14 mouse cellular contexts compared by ENCODE assay signal in the genomic region with DNA sequence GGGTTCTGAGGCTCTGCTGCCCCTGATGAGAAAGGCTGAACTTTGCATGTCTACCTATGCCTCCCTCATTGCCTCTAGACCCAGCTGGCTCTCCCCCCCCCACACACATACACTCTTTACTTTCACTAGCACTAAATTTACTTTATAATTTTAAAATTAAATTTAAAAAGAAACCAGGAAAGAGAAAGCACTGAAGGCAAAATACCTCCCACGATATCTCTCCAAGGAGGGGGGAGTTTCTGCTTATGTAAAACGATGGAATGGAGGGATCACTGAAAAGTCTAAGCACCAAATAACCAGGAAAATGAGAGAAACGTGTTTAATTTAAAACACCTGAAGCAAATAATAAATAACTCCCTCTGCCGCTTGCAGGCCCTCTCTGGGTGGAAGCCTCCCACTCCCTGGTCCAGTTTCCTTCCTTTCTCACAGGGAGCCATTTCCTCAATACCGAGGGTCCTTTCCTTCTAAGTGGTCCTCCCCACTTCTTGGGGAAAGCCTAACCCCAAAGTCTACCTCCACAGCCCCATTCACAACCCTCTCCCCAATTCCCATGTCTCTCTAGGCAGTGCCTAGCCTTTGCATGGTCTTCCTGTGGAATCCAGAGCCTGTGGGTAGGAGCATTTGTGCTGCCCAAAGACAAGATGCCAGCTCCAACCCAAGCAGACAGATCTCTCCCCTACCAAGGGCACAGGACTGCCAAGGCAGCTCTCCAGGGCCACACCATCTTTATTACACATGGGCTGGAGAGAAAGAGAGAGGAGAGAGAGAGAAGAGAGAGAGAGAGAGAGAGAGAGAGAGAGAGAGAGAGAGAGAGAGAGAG. TPM values are rescaled to one million over a fixed set of nuclear protein-coding genes. Genes with fewer than 3 reads are reported as not detected.
A peak's percentile ranks its signal among the peaks of the same experiment; 100 is the strongest.
DNase-seq lines count a peak whose midpoint lies in the region; ATAC-seq and TF ChIP-seq lines count a peak whose summit lies in the region.
"Had no signal": no experiment of that assay in that cellular context is flagged by ENCODE, and none has a peak within 500 bp of the region (broad histone marks: within the 10 kb centered on the region; RNA-seq: fewer than 3 reads in every experiment).

No protein-coding gene starts in this region.

- H3K4me1 ChIP-seq in heart, embryonic 16.5 days (ENCODE audit: control insufficient read depth, insufficient read depth, low read length) = peaks cover 35% of the 10 kb centered on the region
- peaks cover 36% of the 10 kb centered on the region for H3K4me1 ChIP-seq in embryonic fibroblast, embryonic 13.5 days (ENCODE audit: control insufficient read depth, insufficient read depth, low read length)
- peaks cover 98% of the 10 kb centered on the region for H3K4me1 ChIP-seq in limb, embryonic 15.5 days
- H3K4me1 ChIP-seq: liver, embryonic 12.5 days had no signal

- no peak overlapping the region for H3K4me3 ChIP-seq in heart, embryonic 16.5 days (ENCODE audit: low read length)
- no peak overlapping the region for H3K4me3 ChIP-seq in embryonic fibroblast, embryonic 13.5 days (ENCODE audit: insufficient read depth, low read length)
- no peak overlapping the region for H3K4me3 ChIP-seq in limb, embryonic 15.5 days
- H3K4me3 ChIP-seq: liver, embryonic 12.5 days; stomach, embryonic 15.5 days had no signal

- H3K36me3 ChIP-seq in heart, embryonic 16.5 days (ENCODE audit: control insufficient read depth, insufficient read depth) = no peaks in the 10 kb centered on the region
- H3K36me3 ChIP-seq in limb, embryonic 15.5 days = no peaks in the 10 kb centered on the region
- H3K36me3 ChIP-seq: liver, embryonic 12.5 days; stomach, embryonic 15.5 days had no signal

- no peak overlapping the region for H3K4me2 ChIP-seq in heart, embryonic 16.5 days (ENCODE audit: low read depth, low read length)
- H3K4me2 ChIP-seq in limb, embryonic 15.5 days = peak overlapping the region; percentile 14; the same call in 1 of the 2 replicates
- H3K4me2 ChIP-seq: liver, embryonic 12.5 days; stomach, embryonic 15.5 days had no signal

- no peak for DNase-seq in heart, postnatal 4 days
- DNase-seq in brain, embryonic 14.5 days (ENCODE audit: low read depth) = peak; percentile 42
- DNase-seq in layer of hippocampus, postnatal 36 days = no peak
- DNase-seq: heart, postnatal 14 days; kidney, adult 8-10 months; lung, postnatal 10 days; midbrain, embryonic 14.5 days had no signal

- no peak for TF ChIP-seq POLR2A in brain, embryonic 14.5 days (IDR thresholded peaks at IDR 0.05; ENCODE audit: borderline replicate concordance, extremely low read depth, insufficient read depth, insufficient read length, poor library complexity, severe bottlenecking)
- TF ChIP-seq POLR2A in embryonic fibroblast, embryonic 13.5 days (IDR thresholded peaks at IDR 0.05; ENCODE audit: low read depth, low read length) = no peak

- WGBS in heart, embryonic 16.5 days = 51% methylated on average over 5 of the region's 5 CpGs
- 25% methylated on average over 5 of the region's 5 CpGs for WGBS in limb, embryonic 15.5 days

- peaks cover 77% of the 10 kb centered on the region for H3K27me3 ChIP-seq in heart, embryonic 16.5 days (ENCODE audit: control insufficient read depth, insufficient read depth, low read length)
- peaks cover 18% of the 10 kb centered on the region; the same call in 1 of the 2 replicates for H3K27me3 ChIP-seq in limb, embryonic 15.5 days

- ATAC-seq in heart, embryonic 16.5 days (replicated peaks; ENCODE audit: extremely low read depth, insufficient read depth, low FRiP score) = no peak
- ATAC-seq in limb, embryonic 15.5 days (ENCODE audit: insufficient number of reproducible peaks, low FRiP score, low TSS enrichment, low read depth) = no peak
- ATAC-seq in CD4-positive, CD25-positive, alpha-beta regulatory T cell, adult 4 months = no peak
- ATAC-seq: liver, embryonic 12.5 days had no signal

- H3K27ac ChIP-seq in heart, embryonic 16.5 days (ENCODE audit: low read length) = no peak overlapping the region
- H3K27ac ChIP-seq in embryonic fibroblast, embryonic 13.5 days (ENCODE audit: insufficient read depth, low read length) = peak overlapping the region; percentile 60
- H3K27ac ChIP-seq in limb, embryonic 15.5 days = peak overlapping the region; percentile 83
- H3K27ac ChIP-seq: liver, embryonic 12.5 days; stomach, embryonic 15.5 days had no signal

- H3K9me3 ChIP-seq in heart, embryonic 16.5 days (replicated peaks; ENCODE audit: control insufficient read depth, low read length) = no peaks in the 10 kb centered on the region
- no peaks in the 10 kb centered on the region for H3K9me3 ChIP-seq in limb, embryonic 15.5 days
- H3K9me3 ChIP-seq: liver, embryonic 12.5 days; stomach, embryonic 15.5 days had no signal

- no peak for TF ChIP-seq CTCF in brain, embryonic 14.5 days (IDR thresholded peaks at IDR 0.05; ENCODE audit: borderline replicate concordance, extremely low read depth, insufficient read depth, insufficient read length)
- no peak for TF ChIP-seq CTCF in embryonic fibroblast, embryonic 13.5 days (IDR thresholded peaks at IDR 0.05; ENCODE audit: borderline replicate concordance, insufficient read depth, low read length)

- 0 out of 2 replicates have a peak overlapping the region, but pooled peaks have one; percentile 16 for H3K9ac ChIP-seq in heart, embryonic 16.5 days (ENCODE audit: low read length)
- no peak overlapping the region for H3K9ac ChIP-seq in limb, embryonic 15.5 days
- H3K9ac ChIP-seq: liver, embryonic 12.5 days; stomach, embryonic 15.5 days had no signal

RNA-seq across cellular contexts. Expression of a gene that starts 18.2 kb away (rescaled TPM):
- polyA plus RNA-seq in heart, embryonic 16.5 days (2015; fragmentation: Nextera tagmentation; extraction: Ambion mirVana) = 12.7 and 15.9 TPM in 2 replicates
- total RNA-seq in heart, postnatal 4 days (2021) = 100 to 1,000 TPM; 189 to 211 TPM
- polyA plus RNA-seq in brain, embryonic 14.5 days (2012; rRNA removed) = 34.0 and 46.8 TPM in 2 replicates
- polyA plus RNA-seq in embryonic fibroblast, embryonic 13.5 days (2011; ENCODE audit: insufficient read length, low read depth, missing spikeins) = 173 and 236 TPM in 2 replicates
- polyA plus RNA-seq in limb, embryonic 15.5 days (2015; fragmentation: Nextera tagmentation; extraction: Ambion mirVana) = 87.0 and 100 TPM in 2 replicates
- polyA plus RNA-seq in CD4-positive, CD25-positive, alpha-beta regulatory T cell, adult 4 months (2017; shearing (Covaris generic)) = 1 to 10 TPM; 2.8 to 7.2 TPM
- 100 to 1,000 TPM; 387 to 434 TPM for total RNA-seq in layer of hippocampus, postnatal 36 days (2021)

RNA-seq across cellular contexts. Expression of a gene that starts 40.7 kb away (rescaled TPM):
- polyA plus RNA-seq in heart, embryonic 16.5 days (2015; fragmentation: Nextera tagmentation; extraction: Ambion mirVana) = 6.6 and 6.8 TPM in 2 replicates
- 1 to 10 TPM; 3.4 to 3.6 TPM for total RNA-seq in heart, postnatal 4 days (2021)
- polyA plus RNA-seq in brain, embryonic 14.5 days (2012; rRNA removed) = 8.0 and 8.9 TPM in 2 replicates
- 2.0 and 2.3 TPM in 2 replicates for polyA plus RNA-seq in embryonic fibroblast, embryonic 13.5 days (2011; ENCODE audit: insufficient read length, low read depth, missing spikeins)
- 7.5 and 8.0 TPM in 2 replicates for polyA plus RNA-seq in limb, embryonic 15.5 days (2015; fragmentation: Nextera tagmentation; extraction: Ambion mirVana)
- 1 to 10 TPM; 4.9 to 7.6 TPM for polyA plus RNA-seq in CD4-positive, CD25-positive, alpha-beta regulatory T cell, adult 4 months (2017; shearing (Covaris generic))
- 10 to 100 TPM in 1 of 2 experiments, 1 to 10 TPM in 1; 9.4 to 10.5 TPM for total RNA-seq in layer of hippocampus, postnatal 36 days (2021)

RNA-seq across cellular contexts. Expression of a gene that starts 49.4 kb away (rescaled TPM):
- 47.7 and 48.3 TPM in 2 replicates for polyA plus RNA-seq in heart, embryonic 16.5 days (2015; fragmentation: Nextera tagmentation; extraction: Ambion mirVana)
- 10 to 100 TPM; 24.2 to 26.2 TPM for total RNA-seq in heart, postnatal 4 days (2021)
- 30.1 and 39.2 TPM in 2 replicates for polyA plus RNA-seq in brain, embryonic 14.5 days (2012; rRNA removed)
- polyA plus RNA-seq in embryonic fibroblast, embryonic 13.5 days (2011; ENCODE audit: insufficient read length, low read depth, missing spikeins) = 11.7 and 12.6 TPM in 2 replicates
- 44.7 and 45.6 TPM in 2 replicates for polyA plus RNA-seq in limb, embryonic 15.5 days (2015; fragmentation: Nextera tagmentation; extraction: Ambion mirVana)
- 10 to 100 TPM; 14.3 to 16.4 TPM for polyA plus RNA-seq in CD4-positive, CD25-positive, alpha-beta regulatory T cell, adult 4 months (2017; shearing (Covaris generic))
- 10 to 100 TPM; 23.2 to 25.7 TPM for total RNA-seq in layer of hippocampus, postnatal 36 days (2021)

RNA-seq across cellular contexts. Expression of a gene that starts 58.6 kb away (rescaled TPM):
- polyA plus RNA-seq in heart, embryonic 16.5 days (2015; fragmentation: Nextera tagmentation; extraction: Ambion mirVana) = 128 and 131 TPM in 2 replicates
- total RNA-seq in heart, postnatal 4 days (2021) = 10 to 100 TPM; 90.9 to 91.8 TPM
- 63.7 and 66.0 TPM in 2 replicates for polyA plus RNA-seq in brain, embryonic 14.5 days (2012; rRNA removed)
- polyA plus RNA-seq in embryonic fibroblast, embryonic 13.5 days (2011; ENCODE audit: insufficient read length, low read depth, missing spikeins) = 57.6 and 61.7 TPM in 2 replicates
- 102 and 122 TPM in 2 replicates for polyA plus RNA-seq in limb, embryonic 15.5 days (2015; fragmentation: Nextera tagmentation; extraction: Ambion mirVana)
- 100 to 1,000 TPM; 139 to 160 TPM for polyA plus RNA-seq in CD4-positive, CD25-positive, alpha-beta regulatory T cell, adult 4 months (2017; shearing (Covaris generic))
- total RNA-seq in layer of hippocampus, postnatal 36 days (2021) = 10 to 100 TPM; 67.9 to 68.5 TPM

RNA-seq across cellular contexts. Expression of a gene that starts 59.1 kb away (rescaled TPM):
- 3.1 and 4.7 TPM in 2 replicates for polyA plus RNA-seq in heart, embryonic 16.5 days (2015; fragmentation: Nextera tagmentation; extraction: Ambion mirVana)
- 1 to 10 TPM; 1.1 to 1.3 TPM for total RNA-seq in heart, postnatal 4 days (2021)
- 0.92 and 1.5 TPM in 2 replicates for polyA plus RNA-seq in brain, embryonic 14.5 days (2012; rRNA removed)
- 0.74 TPM in 1 of 2 replicates, not detected in the other for polyA plus RNA-seq in embryonic fibroblast, embryonic 13.5 days (2011; ENCODE audit: insufficient read length, low read depth, missing spikeins)
- 3.8 and 5.5 TPM in 2 replicates for polyA plus RNA-seq in limb, embryonic 15.5 days (2015; fragmentation: Nextera tagmentation; extraction: Ambion mirVana)
- 10 to 100 TPM; 24.3 to 28.6 TPM for polyA plus RNA-seq in CD4-positive, CD25-positive, alpha-beta regulatory T cell, adult 4 months (2017; shearing (Covaris generic))
- not detected for total RNA-seq in layer of hippocampus, postnatal 36 days (2021)
- total RNA-seq: layer of hippocampus, postnatal 10 days had no signal
